Mouse (Mus musculus): ENCODE data around the gene Tspan9. TPM values are rescaled to one million over a fixed set of nuclear protein-coding genes. Genes with fewer than 3 reads are reported as not detected.

Tspan9 gene
- polyA plus RNA-seq, 1 experiment: 107 TPM

- 84% methylated on average over 6 of the region's 6 CpGs for WGBS
- Histone ChIP-seq H3K4me1 (ENCODE audit: control insufficient read depth, insufficient read depth, low read length) (no peaks in the 10 kb centered on the region), H3K27me3 (replicated peaks; ENCODE audit: control insufficient read depth, insufficient read depth, low read length) (no peaks in the 10 kb centered on the region), H3K27ac (ENCODE audit: insufficient read depth, low read depth, low read length) (no peak overlapping the region), H3K36me3 (ENCODE audit: control insufficient read depth, insufficient read depth, low read length) (no peaks in the 10 kb centered on the region), H3K4me3 (ENCODE audit: insufficient read depth, low read depth, low read length) (no peak overlapping the region)
- TF ChIP-seq CTCF (conservative IDR thresholded peaks at IDR 0.05; ENCODE audit: insufficient read depth, insufficient read length, low read depth, low read length): no peak
- no peak for TF ChIP-seq POLR2A (IDR thresholded peaks at IDR 0.05; ENCODE audit: low read depth, low read length)
- no peak for DNase-seq
Observed at GRCm38 (mm10) chr6:127919491-127919890, 223.9 kb downstream of the Tspan9 start.

- WGBS: 75% methylated on average over 4 of the region's 4 CpGs
- Histone ChIP-seq H3K27ac (ENCODE audit: insufficient read depth, low read depth, low read length) (no peak overlapping the region), H3K36me3 (ENCODE audit: control insufficient read depth, insufficient read depth, low read length) (no peaks in the 10 kb centered on the region), H3K4me1 (ENCODE audit: control insufficient read depth, insufficient read depth, low read length) (no peaks in the 10 kb centered on the region), H3K27me3 (replicated peaks; ENCODE audit: control insufficient read depth, insufficient read depth, low read length) (no peaks in the 10 kb centered on the region), H3K4me3 (ENCODE audit: insufficient read depth, low read depth, low read length) (no peak overlapping the region)
- TF ChIP-seq POLR2A (IDR thresholded peaks at IDR 0.05; ENCODE audit: low read depth, low read length) (no peak), CTCF (conservative IDR thresholded peaks at IDR 0.05; ENCODE audit: insufficient read depth, insufficient read length, low read depth, low read length) (no peak)
- DNase-seq: no peak
Observed at GRCm38 (mm10) chr6:127917712-127918111, 225.7 kb downstream of the Tspan9 start.

GRCm38 (mm10) chr6:127916993-127917392, 226.4 kb downstream of the Tspan9 start:
- WGBS: 66% methylated on average over 3 of the region's 3 CpGs
- H3K4me1 ChIP-seq (ENCODE audit: control insufficient read depth, insufficient read depth, low read length): no peaks in the 10 kb centered on the region
- no peak overlapping the region for H3K27ac ChIP-seq (ENCODE audit: insufficient read depth, low read depth, low read length)
- H3K36me3 ChIP-seq (ENCODE audit: control insufficient read depth, insufficient read depth, low read length): no peaks in the 10 kb centered on the region
- H3K4me3 ChIP-seq (ENCODE audit: insufficient read depth, low read depth, low read length): no peak overlapping the region
- DNase-seq: no peak
- H3K27me3 ChIP-seq (replicated peaks; ENCODE audit: control insufficient read depth, insufficient read depth, low read length): no peaks in the 10 kb centered on the region
- TF ChIP-seq POLR2A (IDR thresholded peaks at IDR 0.05; ENCODE audit: low read depth, low read length) (no peak), CTCF (conservative IDR thresholded peaks at IDR 0.05; ENCODE audit: insufficient read depth, insufficient read length, low read depth, low read length) (no peak)

GRCm38 (mm10) chr6:127912938-127913337, 230.5 kb downstream of the Tspan9 start:
- TF ChIP-seq POLR2A (IDR thresholded peaks at IDR 0.05; ENCODE audit: low read depth, low read length): no peak
- no peak for TF ChIP-seq CTCF (conservative IDR thresholded peaks at IDR 0.05; ENCODE audit: insufficient read depth, insufficient read length, low read depth, low read length)
- Histone ChIP-seq H3K4me3 (ENCODE audit: insufficient read depth, low read depth, low read length) (no peak overlapping the region), H3K36me3 (ENCODE audit: control insufficient read depth, insufficient read depth, low read length) (no peaks in the 10 kb centered on the region), H3K27ac (ENCODE audit: insufficient read depth, low read depth, low read length) (no peak overlapping the region), H3K27me3 (replicated peaks; ENCODE audit: control insufficient read depth, insufficient read depth, low read length) (no peaks in the 10 kb centered on the region), H3K4me1 (ENCODE audit: control insufficient read depth, insufficient read depth, low read length) (no peaks in the 10 kb centered on the region)
- no peak for DNase-seq
- 100% methylated on average over 3 of the region's 3 CpGs for WGBS

GRCm38 (mm10) chr6:127911687-127912086, 231.7 kb downstream of the Tspan9 start:
- WGBS: 74% methylated on average over 4 of the region's 4 CpGs

More at GRCm38 (mm10) chr6:127911687-127912086, 231.7 kb downstream of the Tspan9 start:
- Histone ChIP-seq H3K27me3 (replicated peaks; ENCODE audit: control insufficient read depth, insufficient read depth, low read length) (no peaks in the 10 kb centered on the region), H3K4me1 (ENCODE audit: control insufficient read depth, insufficient read depth, low read length) (no peaks in the 10 kb centered on the region), H3K4me3 (ENCODE audit: insufficient read depth, low read depth, low read length) (no peak overlapping the region), H3K27ac (ENCODE audit: insufficient read depth, low read depth, low read length) (no peak overlapping the region), H3K36me3 (ENCODE audit: control insufficient read depth, insufficient read depth, low read length) (no peaks in the 10 kb centered on the region)
- no peak for TF ChIP-seq CTCF (conservative IDR thresholded peaks at IDR 0.05; ENCODE audit: insufficient read depth, insufficient read length, low read depth, low read length)
- TF ChIP-seq POLR2A (IDR thresholded peaks at IDR 0.05; ENCODE audit: low read depth, low read length): no peak
- no peak for DNase-seq

Other genes starting within 250 kb of the Tspan9 start
- gene Tead4, start 157.2 kb upstream of the Tspan9 start, polyA plus RNA-seq (2012; rRNA removed): 1.3 and 1.4 TPM in 2 replicates
- 33.6 and 36.3 TPM in 2 replicates for gene Tulp3, start 212.3 kb upstream of the Tspan9 start, polyA plus RNA-seq (2012; rRNA removed)
- 8.4 and 10.6 TPM in 2 replicates for gene Rhno1, start 219.3 kb upstream of the Tspan9 start, polyA plus RNA-seq (2012; rRNA removed)
- gene Foxm1, start 219.4 kb upstream of the Tspan9 start, polyA plus RNA-seq (2012; rRNA removed): 2.4 and 3.7 TPM in 2 replicates
- gene Tex52, start 231.9 kb upstream of the Tspan9 start, polyA plus RNA-seq (2012; rRNA removed): not detected in 2 replicates
- not detected in 2 replicates for gene Gm44596, start 231.9 kb upstream of the Tspan9 start, polyA plus RNA-seq (2012; rRNA removed)

All from kidney, adult 2 months (tissue).